Comparison of ENCODE assay signal across 8 mouse cellular contexts in the genomic region with DNA sequence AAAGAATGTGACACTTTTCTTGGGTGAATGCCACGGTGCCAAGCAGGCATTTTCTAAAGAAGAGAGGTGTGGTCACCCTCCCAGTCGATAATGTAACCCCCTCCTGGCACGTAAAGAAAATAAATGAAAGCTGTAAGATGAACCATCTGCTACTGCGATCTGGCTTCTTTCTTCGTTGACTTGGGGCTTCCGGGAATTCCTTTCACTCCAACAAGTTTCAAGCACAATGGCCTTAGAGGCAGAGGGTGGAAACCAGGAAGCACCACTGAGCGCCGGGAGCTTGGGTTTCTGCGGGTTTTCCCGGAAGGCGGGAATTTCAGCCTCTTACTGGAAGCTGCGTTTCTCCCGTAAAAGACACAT.
A peak's percentile ranks its signal among the peaks of the same experiment; 100 is the strongest.
DNase-seq lines count a peak whose midpoint lies in the region; ATAC-seq lines count a peak whose summit lies in the region.

No protein-coding gene starts in this region.

- 3% methylated on average over 13 of the region's 13 CpGs for WGBS in forebrain, embryonic 15.5 days

- H3K4me2 ChIP-seq in forebrain, embryonic 15.5 days (replicated peaks): peak overlapping the region; percentile 42

- no peaks in the 10 kb centered on the region for H3K36me3 ChIP-seq in forebrain, embryonic 15.5 days

- peak overlapping the region; percentile 17; the same call in 1 of the 2 replicates for H3K4me3 ChIP-seq in forebrain, embryonic 15.5 days

- DNase-seq in cerebellum, postnatal 10 days: peak; percentile 25 to 38
- DNase-seq in cerebellum, adult 11 months: no peak
- peak; percentile 65 for DNase-seq in kidney, postnatal 10 days
- DNase-seq in lung, postnatal 4 days: peak; percentile 40 to 50
- no peak for DNase-seq in testis, postnatal 14 days (ENCODE audit: low spot score)
- no peak for DNase-seq in T-cell, adult 2 months (ENCODE audit: low spot score)
- DNase-seq in gastrocnemius, adult 18-20 months (ENCODE audit: low spot score): no peak

- H3K4me1 ChIP-seq in forebrain, embryonic 15.5 days: peaks cover 11% of the 10 kb centered on the region

- H3K27me3 ChIP-seq in forebrain, embryonic 15.5 days: peaks cover 71% of the 10 kb centered on the region

- ATAC-seq in forebrain, embryonic 15.5 days (replicated peaks): peak; percentile 55

- no peaks in the 10 kb centered on the region for H3K9me3 ChIP-seq in forebrain, embryonic 15.5 days

- no peak overlapping the region for H3K9ac ChIP-seq in forebrain, embryonic 15.5 days (replicated peaks)

- no peak overlapping the region for H3K27ac ChIP-seq in forebrain, embryonic 15.5 days (replicated peaks)

Comparison
In these comparisons a context has a peak if more than half of its experiments do, and no peak if none do; other contexts are left out.
1. DNase-seq: peak in cerebellum, postnatal 10 days (2 of 2), kidney, postnatal 10 days (single experiment) and lung, postnatal 4 days (2 of 2); none in cerebellum, adult 11 months (single experiment), testis, postnatal 14 days (single experiment), T-cell, adult 2 months (single experiment) and gastrocnemius, adult 18-20 months (single experiment).